ENCODE assay signal across 19 mouse cellular contexts in the genomic region with DNA sequence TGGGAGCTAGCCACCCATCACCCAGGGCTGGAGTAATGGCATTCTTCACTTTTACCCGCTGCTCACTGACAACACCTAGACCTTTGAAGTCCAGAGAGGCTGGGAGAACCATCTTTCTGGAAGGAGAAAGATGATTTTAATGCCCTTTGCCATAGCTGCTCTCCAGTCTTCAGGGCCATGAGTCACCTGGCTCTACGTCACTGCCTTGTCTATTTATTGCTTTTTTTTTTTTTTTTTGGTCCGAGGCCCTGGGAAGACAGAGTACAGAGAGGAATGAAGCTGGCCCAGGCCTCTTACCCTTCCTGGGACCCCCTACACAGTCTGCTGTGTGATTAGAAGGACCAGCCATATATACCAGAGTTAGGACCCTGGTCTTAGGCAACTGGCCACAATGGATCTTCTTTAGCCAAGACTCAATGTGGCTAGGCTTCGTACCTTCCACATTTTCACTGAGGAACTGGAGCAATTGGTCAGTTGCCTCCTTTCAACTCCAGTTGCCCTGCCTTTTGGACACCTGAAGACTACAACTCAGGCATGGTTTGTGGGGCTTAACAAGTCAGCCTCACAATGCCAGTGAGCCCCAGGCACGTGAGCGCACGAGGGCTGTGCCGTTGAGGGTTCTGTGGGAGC. TPM values are rescaled to one million over a fixed set of nuclear protein-coding genes. Genes with fewer than 3 reads are reported as not detected.
DNase-seq lines count a peak whose midpoint lies in the region; ATAC-seq lines count a peak whose summit lies in the region.
"Had no signal": no experiment of that assay in that cellular context is flagged by ENCODE, and none has a peak within 500 bp of the region (broad histone marks: within the 10 kb centered on the region; RNA-seq: fewer than 3 reads in every experiment).

No protein-coding gene starts in this region.

- H3K27me3 ChIP-seq in forebrain, embryonic 10.5 days (ENCODE audit: poor library complexity, severe bottlenecking): no peaks in the 10 kb centered on the region
- no peaks in the 10 kb centered on the region for H3K27me3 ChIP-seq in forebrain, embryonic 12.5 days
- H3K27me3 ChIP-seq: forebrain, embryonic 15.5 days; hindbrain, embryonic 13.5 days; intestine, embryonic 15.5 days had no signal

- 0 out of 2 replicates have a peak overlapping the region, but pooled peaks have one; percentile 15 for H3K27ac ChIP-seq in forebrain, embryonic 10.5 days
- no peak overlapping the region for H3K27ac ChIP-seq in forebrain, embryonic 12.5 days
- H3K27ac ChIP-seq: forebrain, embryonic 15.5 days; hindbrain, embryonic 13.5 days; intestine, embryonic 15.5 days had no signal

- H3K9me3 ChIP-seq in forebrain, embryonic 10.5 days: no peaks in the 10 kb centered on the region
- H3K9me3 ChIP-seq in forebrain, embryonic 12.5 days: no peaks in the 10 kb centered on the region
- H3K9me3 ChIP-seq: forebrain, embryonic 15.5 days; hindbrain, embryonic 13.5 days; intestine, embryonic 15.5 days had no signal

- 94% methylated on average over 8 of the region's 8 CpGs for WGBS in forebrain, embryonic 10.5 days
- WGBS in forebrain, embryonic 12.5 days: 90% methylated on average over 8 of the region's 8 CpGs

- peaks cover 35% of the 10 kb centered on the region for H3K4me1 ChIP-seq in forebrain, embryonic 10.5 days
- H3K4me1 ChIP-seq in forebrain, embryonic 12.5 days: peaks cover 8% of the 10 kb centered on the region

- no peak overlapping the region for H3K4me3 ChIP-seq in forebrain, embryonic 10.5 days
- H3K4me3 ChIP-seq in forebrain, embryonic 12.5 days (replicated peaks): no peak overlapping the region
- H3K4me3 ChIP-seq: forebrain, embryonic 15.5 days; hindbrain, embryonic 13.5 days; intestine, embryonic 15.5 days had no signal

- peak; percentile 53 to 77 for DNase-seq in adrenal gland, adult (ENCODE audit: inconsistent age in 2 of 2, low spot score in 1 of 2)
- no peak for DNase-seq in adrenal gland, adult 18-20 months (ENCODE audit: low spot score in 2 of 2)
- no peak for DNase-seq in forebrain, embryonic 10.5 days (ENCODE audit: extremely low spot score, low spot score)
- DNase-seq in 3T3-L1 (ENCODE audit: low read depth, low spot score): peak; percentile 37
- DNase-seq in adrenal gland, postnatal 25 days: peak; percentile 35
- DNase-seq in cerebellum, adult 11 months: no peak
- DNase-seq in thymus, adult 18-20 months: no peak
- DNase-seq: cerebellum, adult 18-20 months; cerebellum, adult 9-10 months; cerebellum, postnatal 14 days; gastrocnemius, postnatal 25 days; kidney, adult 11 months; kidney, adult 8-10 months had no signal

- no peak for ATAC-seq in forebrain, embryonic 12.5 days (ENCODE audit: low FRiP score)
- ATAC-seq: activated CD4-positive, CD25-positive, alpha-beta regulatory T cell, adult 4 months; intestine, embryonic 15.5 days had no signal

- H3K4me2 ChIP-seq in forebrain, embryonic 12.5 days: no peak overlapping the region
- H3K4me2 ChIP-seq: forebrain, embryonic 15.5 days; heart, embryonic 11.5 days; hindbrain, embryonic 13.5 days; intestine, embryonic 15.5 days had no signal

- no peak overlapping the region for H3K9ac ChIP-seq in forebrain, embryonic 12.5 days
- H3K9ac ChIP-seq: forebrain, embryonic 15.5 days; hindbrain, embryonic 13.5 days; intestine, embryonic 15.5 days had no signal

- H3K36me3 ChIP-seq in forebrain, embryonic 10.5 days (replicated peaks): no peaks in the 10 kb centered on the region
- H3K36me3 ChIP-seq in forebrain, embryonic 12.5 days (replicated peaks): no peaks in the 10 kb centered on the region
- H3K36me3 ChIP-seq: forebrain, embryonic 15.5 days; hindbrain, embryonic 13.5 days; intestine, embryonic 15.5 days had no signal

RNA-seq across cellular contexts. Expression of gene Flnb, which starts 42.9 kb away (rescaled TPM):
- 10 to 100 TPM; 56.1 to 56.8 TPM for total RNA-seq in adrenal gland, adult 18-20 months (2021)
- 22.9 and 24.2 TPM in 2 replicates for polyA plus RNA-seq in forebrain, embryonic 10.5 days (2016; fragmentation: Nextera tagmentation; extraction: Ambion mirVana)
- polyA plus RNA-seq in forebrain, embryonic 12.5 days (2016; fragmentation: Nextera tagmentation; extraction: Ambion mirVana): 21.3 and 22.9 TPM in 2 replicates
- total RNA-seq in adrenal gland, postnatal 25 days (2021): 44.3 and 47.9 TPM in 2 replicates

Comparison
In these comparisons a context has a peak if more than half of its experiments do, and no peak if none do; other contexts are left out.
1. DNase-seq: peak in adrenal gland, adult (2 of 2), 3T3-L1 (single experiment) and adrenal gland, postnatal 25 days (single experiment); none in adrenal gland, adult 18-20 months (0 of 2), forebrain, embryonic 10.5 days (single experiment), cerebellum, adult 11 months (single experiment) and thymus, adult 18-20 months (0 of 2).